Mouse (Mus musculus): ENCODE measurements around the gene Bbx.

The Bbx gene

GRCm38 (mm10) chr16:50167231-50167982, 264.8 kb downstream of the Bbx start:
- DNase-seq (ENCODE audit: low read depth, low spot score) = no peak

GRCm38 (mm10) chr16:50160418-50161271, 271.5 kb downstream of the Bbx start:
- DNase-seq (ENCODE audit: low read depth, low spot score) = no peak

- no peak for DNase-seq (ENCODE audit: low read depth, low spot score)
Measured at GRCm38 (mm10) chr16:50158546-50158945, 273.6 kb downstream of the Bbx start.

GRCm38 (mm10) chr16:50149606-50150005, 282.6 kb downstream of the Bbx start:
- DNase-seq (ENCODE audit: low read depth, low spot score) = no peak

GRCm38 (mm10) chr16:50147900-50148299, 284.3 kb downstream of the Bbx start:
- DNase-seq (ENCODE audit: low read depth, low spot score) = no peak

Measured in retina, adult 2 months (tissue).